Mouse (Mus musculus) frontal cortex, postnatal 36 days (tissue): ENCODE measurements around the gene Hacd2.

ENCODE experiments used
- DNase-seq, 2 experiments: peaks; one replicate each; pipeline ENCODE4 v3.0.0; 2022; ENCODE audit warnings: low spot score in 2 of 2

Gene Hacd2

GRCm38 (mm10) chr16:35054432-35055193 is 32.4 kb downstream of the Hacd2 start:
- no peak for DNase-seq

- peak; percentile 34 to 50 for DNase-seq
Measured at GRCm38 (mm10) chr16:35055194-35055506, 32.9 kb downstream of the Hacd2 start.

- DNase-seq: no peak
Measured at GRCm38 (mm10) chr16:35055861-35056260, 33.6 kb downstream of the Hacd2 start.

- peak; percentile 24 to 54 for DNase-seq
Measured at GRCm38 (mm10) chr16:35056306-35056705, 34.1 kb downstream of the Hacd2 start.

- DNase-seq: no peak
Measured at GRCm38 (mm10) chr16:35056786-35057185, 34.6 kb downstream of the Hacd2 start.

GRCm38 (mm10) chr16:35061017-35061416 is 38.8 kb downstream of the Hacd2 start:
- DNase-seq: peak; percentile 19 to 38

- DNase-seq: no peak
Measured at GRCm38 (mm10) chr16:35065724-35066123, 43.5 kb downstream of the Hacd2 start.

GRCm38 (mm10) chr16:35067095-35067494 is 44.9 kb downstream of the Hacd2 start:
- DNase-seq: peak; percentile 14 to 30

GRCm38 (mm10) chr16:35067631-35068030 is 45.4 kb downstream of the Hacd2 start:
- no peak for DNase-seq

GRCm38 (mm10) chr16:35068886-35069285 is 46.7 kb downstream of the Hacd2 start:
- no peak for DNase-seq

GRCm38 (mm10) chr16:35074436-35074835 is 52.2 kb downstream of the Hacd2 start:
- no peak for DNase-seq

- DNase-seq: no peak
Measured at GRCm38 (mm10) chr16:35075643-35076042, 53.4 kb downstream of the Hacd2 start.

GRCm38 (mm10) chr16:35093500-35093899 is 71.3 kb downstream of the Hacd2 start:
- no peak for DNase-seq

- DNase-seq: no peak
Measured at GRCm38 (mm10) chr16:35097870-35098530, 75.8 kb downstream of the Hacd2 start.

GRCm38 (mm10) chr16:35101751-35102420 is 79.7 kb downstream of the Hacd2 start:
- no peak for DNase-seq

GRCm38 (mm10) chr16:35102866-35103620 is 80.8 kb downstream of the Hacd2 start:
- no peak for DNase-seq

GRCm38 (mm10) chr16:35107985-35108384 is 85.8 kb downstream of the Hacd2 start:
- DNase-seq: no peak

GRCm38 (mm10) chr16:35109156-35109555 is 86.9 kb downstream of the Hacd2 start:
- DNase-seq: no peak

GRCm38 (mm10) chr16:35109656-35110291 is 87.5 kb downstream of the Hacd2 start:
- DNase-seq: no peak

GRCm38 (mm10) chr16:35110410-35111142 is 88.3 kb downstream of the Hacd2 start:
- DNase-seq: peak; percentile 86 to 88

GRCm38 (mm10) chr16:35111143-35111620 is 89.0 kb downstream of the Hacd2 start:
- peak in 1 of 2 experiments; percentile 33 for DNase-seq
